Mouse (Mus musculus) heart, postnatal 0 days (tissue): ENCODE measurements around the gene Igfbp3.

ENCODE experiments used
- CTCF ChIP-seq: IDR thresholded peaks from 2 replicates; pipeline ENCODE4 v1.5.1; 2016; ENCODE audit warnings: antibody characterized with exemption, control low read depth, low read depth
- EP300 ChIP-seq: IDR thresholded peaks from 2 replicates; pipeline ENCODE4 v1.6.1; 2016; ENCODE audit warnings: antibody characterized with exemption, low read depth

DNA sequence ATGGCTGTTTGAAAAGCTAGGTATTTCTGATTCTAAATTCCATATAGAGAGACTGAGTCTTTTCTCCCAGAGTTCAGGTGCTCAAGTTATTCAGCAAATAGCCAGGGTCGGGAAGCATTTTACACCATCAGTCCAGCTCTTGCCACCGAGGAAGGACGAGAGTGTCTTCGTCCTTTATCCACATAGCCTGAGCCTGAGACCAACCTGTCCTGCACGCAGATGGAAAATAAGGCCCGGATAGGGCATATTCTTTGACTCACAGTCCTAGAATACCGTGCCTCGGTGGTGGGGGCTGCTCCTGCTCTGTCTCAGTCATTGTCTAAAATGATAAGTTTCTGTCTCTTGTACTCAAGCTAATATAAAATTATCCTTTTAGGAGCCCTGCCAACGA is 13.3 kb downstream of the Igfbp3 start:
- TF ChIP-seq EP300 (no peak), CTCF (no peak)
